Mouse (Mus musculus): ENCODE measurements at regions not wholly inside any gene's neighbourhood (a gene's known extent, or its start where the extent isn't known, plus 50 kb on each side); places are given as distances from the start of the nearest gene placed in this dataset.

DNA sequence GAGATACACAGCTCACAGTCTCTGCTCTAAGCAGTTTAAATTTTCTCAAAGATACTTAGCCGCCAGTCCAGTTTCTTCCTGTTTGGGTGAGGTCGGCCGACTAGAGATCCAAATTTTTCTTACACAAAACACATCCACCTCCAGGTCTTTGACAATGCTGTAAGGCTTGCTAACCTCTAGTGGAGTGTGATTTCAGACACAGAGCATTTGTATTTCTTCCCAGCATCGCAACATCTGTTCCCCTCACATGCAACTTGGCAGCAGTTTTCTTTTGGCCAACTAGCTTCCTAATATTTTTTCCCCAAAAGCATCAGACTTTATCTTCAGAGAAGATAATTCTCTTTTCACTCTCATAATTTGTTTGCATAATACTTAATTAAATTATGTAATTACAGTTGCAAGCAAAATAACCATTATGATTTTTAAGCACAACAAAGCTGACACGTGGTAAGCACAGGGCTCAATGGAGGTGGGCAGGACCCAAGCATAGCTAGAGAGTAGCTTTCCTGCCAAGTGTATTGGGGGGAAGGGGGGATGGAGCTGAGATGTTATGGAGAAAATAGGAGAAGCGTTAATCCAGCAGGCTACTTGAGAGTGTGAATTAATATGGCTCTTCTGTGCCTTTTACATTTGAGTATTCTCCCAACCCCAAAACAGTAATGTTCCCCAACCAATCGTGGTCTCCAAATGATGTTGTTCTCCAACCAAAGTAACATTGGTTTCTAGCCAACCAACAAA is 276.9 kb downstream of the Cbln4 start:
- Histone ChIP-seq H3K4me2 (replicated peaks) (no peak overlapping the region), H3K4me3 (no peak overlapping the region), H3K9ac (no peak overlapping the region), H3K27ac (no peak overlapping the region), H3K27me3 (no peaks in the 10 kb centered on the region), H3K9me3 (no peaks in the 10 kb centered on the region), H3K36me3 (no peaks in the 10 kb centered on the region), H3K4me1 (peaks cover 8% of the 10 kb centered on the region)
- no peak for ATAC-seq (ENCODE audit: low FRiP score, low read depth)
- WGBS, result 78% methylated on average over 7 of the region's 7 CpGs

DNA sequence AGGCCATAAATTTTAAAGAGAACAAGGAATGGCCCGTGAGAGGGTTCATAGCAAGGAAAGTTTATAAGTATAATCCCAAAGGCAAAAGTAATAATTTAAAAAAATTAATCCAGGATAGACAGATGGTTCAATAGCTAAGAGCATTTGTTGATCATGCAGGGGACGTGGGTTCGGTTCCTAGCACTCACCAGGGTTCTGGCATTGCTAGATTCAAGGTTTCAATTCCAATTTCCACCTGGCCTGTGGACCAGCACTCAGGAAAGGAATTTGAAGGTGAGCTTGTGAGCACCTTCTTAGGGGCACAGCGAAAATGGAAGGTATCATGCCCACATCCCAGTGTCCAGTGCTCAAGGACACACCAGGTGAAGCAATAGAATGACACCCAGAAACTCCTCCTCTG is 278.2 kb downstream of the Cbln4 start:
- no peak overlapping the region for H3K4me2 ChIP-seq (replicated peaks)
- H3K9me3 ChIP-seq, result no peaks in the 10 kb centered on the region
- 75% methylated on average over 4 of the region's 4 CpGs for WGBS
- H3K36me3 ChIP-seq, result no peaks in the 10 kb centered on the region
- H3K27ac ChIP-seq, result no peak overlapping the region
- H3K4me1 ChIP-seq, result peaks cover 7% of the 10 kb centered on the region; the same call in 1 of the 2 replicates
- ATAC-seq (ENCODE audit: low FRiP score, low read depth), result no peak
- H3K9ac ChIP-seq, result no peak overlapping the region
- H3K27me3 ChIP-seq, result no peaks in the 10 kb centered on the region
- no peak overlapping the region for H3K4me3 ChIP-seq

- no peak overlapping the region for H3K9ac ChIP-seq
- no peak overlapping the region for H3K4me2 ChIP-seq (replicated peaks)
- H3K27me3 ChIP-seq, result no peaks in the 10 kb centered on the region
- H3K4me1 ChIP-seq, result no peaks in the 10 kb centered on the region
- no peaks in the 10 kb centered on the region for H3K36me3 ChIP-seq
- no peak overlapping the region for H3K27ac ChIP-seq
- 76% methylated on average over 9 of the region's 9 CpGs for WGBS
- no peak for ATAC-seq (ENCODE audit: low FRiP score, low read depth)
- no peaks in the 10 kb centered on the region for H3K9me3 ChIP-seq
- H3K4me3 ChIP-seq, result no peak overlapping the region
These were observed 289.8 kb downstream of the Cbln4 start for GRCm38 (mm10) chr2:171753502-171753901.

GRCm38 (mm10) chr2:171747162-171747561 is 296.1 kb downstream of the Cbln4 start:
- H3K9ac ChIP-seq, result no peak overlapping the region
- ATAC-seq (ENCODE audit: low FRiP score, low read depth), result no peak

GRCm38 (mm10) chr2:171743111-171743510 is 300.2 kb downstream of the Cbln4 start:
- no peak overlapping the region for H3K4me3 ChIP-seq
- no peaks in the 10 kb centered on the region for H3K27me3 ChIP-seq
- peaks cover 25% of the 10 kb centered on the region for H3K4me1 ChIP-seq
- peaks cover 5% of the 10 kb centered on the region; the same call in 1 of the 2 replicates for H3K9me3 ChIP-seq
- no peaks in the 10 kb centered on the region for H3K36me3 ChIP-seq
- H3K27ac ChIP-seq, result no peak overlapping the region
- WGBS, result 5% methylated on average over 2 of the region's 2 CpGs
- H3K9ac ChIP-seq, result no peak overlapping the region
- ATAC-seq (ENCODE audit: low FRiP score, low read depth), result peak; percentile 86; the same call in 1 of the 2 replicates
- no peak overlapping the region for H3K4me2 ChIP-seq (replicated peaks)

More at GRCm38 (mm10) chr2:171747162-171747561, 296.1 kb downstream of the Cbln4 start:
- 58% methylated on average over 1 of the region's 1 CpGs for WGBS
- H3K27ac ChIP-seq, result no peak overlapping the region
- peaks cover 5% of the 10 kb centered on the region; the same call in 1 of the 2 replicates for H3K9me3 ChIP-seq
- no peak overlapping the region for H3K4me2 ChIP-seq (replicated peaks)
- H3K27me3 ChIP-seq, result no peaks in the 10 kb centered on the region
- H3K4me3 ChIP-seq, result no peak overlapping the region
- H3K36me3 ChIP-seq, result no peaks in the 10 kb centered on the region
- peaks cover 7% of the 10 kb centered on the region for H3K4me1 ChIP-seq

GRCm38 (mm10) chr2:171742706-171743105 is 300.6 kb downstream of the Cbln4 start:
- Histone ChIP-seq H3K9ac (no peak overlapping the region), H3K36me3 (no peaks in the 10 kb centered on the region), H3K27ac (no peak overlapping the region), H3K4me1 (peaks cover 29% of the 10 kb centered on the region), H3K4me2 (replicated peaks) (no peak overlapping the region), H3K4me3 (no peak overlapping the region), H3K27me3 (peaks cover 2% of the 10 kb centered on the region), H3K9me3 (peaks cover 5% of the 10 kb centered on the region; the same call in 1 of the 2 replicates)
- WGBS, result 49% methylated on average over 11 of the region's 11 CpGs
- peak; percentile 49; the same call in 1 of the 2 replicates for ATAC-seq (ENCODE audit: low FRiP score, low read depth)

GRCm38 (mm10) chr2:171737761-171738160 is 305.5 kb downstream of the Cbln4 start:
- Histone ChIP-seq H3K27me3 (peaks cover 21% of the 10 kb centered on the region), H3K9ac (no peak overlapping the region), H3K4me2 (replicated peaks) (no peak overlapping the region), H3K27ac (no peak overlapping the region), H3K9me3 (no peaks in the 10 kb centered on the region; the same call in 1 of the 2 replicates), H3K4me1 (peaks cover 53% of the 10 kb centered on the region), H3K4me3 (no peak overlapping the region), H3K36me3 (no peaks in the 10 kb centered on the region)
- 78% methylated on average over 8 of the region's 8 CpGs for WGBS
- no peak for ATAC-seq (ENCODE audit: low FRiP score, low read depth)

- Histone ChIP-seq H3K4me3 (peak overlapping the region; percentile 16), H3K9me3 (no peaks in the 10 kb centered on the region; the same call in 1 of the 2 replicates), H3K27me3 (peaks cover 29% of the 10 kb centered on the region), H3K4me1 (peaks cover 28% of the 10 kb centered on the region), H3K9ac (no peak overlapping the region), H3K36me3 (no peaks in the 10 kb centered on the region), H3K27ac (no peak overlapping the region), H3K4me2 (replicated peaks) (peak overlapping the region; percentile 51)
- 8% methylated on average over 14 of the region's 14 CpGs for WGBS
- ATAC-seq (ENCODE audit: low FRiP score, low read depth), result peak; percentile 70
These were observed 308.2 kb downstream of the Cbln4 start for GRCm38 (mm10) chr2:171735061-171735490.

DNA sequence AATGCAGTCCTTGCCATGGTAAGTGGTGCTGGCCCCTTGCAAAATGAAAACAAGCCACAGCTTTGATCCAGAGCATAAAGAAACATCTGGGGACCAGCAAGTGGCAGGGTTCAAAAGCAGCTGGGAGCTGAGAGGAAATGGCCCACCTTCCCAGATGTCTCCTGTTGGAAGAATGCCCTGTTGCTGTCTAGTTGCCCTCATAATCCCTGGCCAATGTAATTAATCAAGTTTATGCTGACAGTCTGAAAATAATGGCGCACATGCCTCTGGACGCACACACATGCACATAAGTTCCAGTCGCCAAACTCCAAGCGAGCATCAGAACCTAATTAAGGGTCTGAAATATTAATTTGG is 308.7 kb downstream of the Cbln4 start:
- peak overlapping the region; percentile 51 for H3K4me2 ChIP-seq (replicated peaks)
- no peak overlapping the region for H3K9ac ChIP-seq
- H3K9me3 ChIP-seq, result no peaks in the 10 kb centered on the region; the same call in 1 of the 2 replicates
- no peak overlapping the region for H3K27ac ChIP-seq
- peaks cover 29% of the 10 kb centered on the region for H3K27me3 ChIP-seq
- 11% methylated on average over 4 of the region's 4 CpGs for WGBS
- ATAC-seq (ENCODE audit: low FRiP score, low read depth), result peak; percentile 62; the same call in 1 of the 2 replicates
- no peaks in the 10 kb centered on the region for H3K36me3 ChIP-seq
- H3K4me1 ChIP-seq, result peaks cover 28% of the 10 kb centered on the region
- H3K4me3 ChIP-seq, result no peak overlapping the region

- H3K36me3 ChIP-seq, result no peaks in the 10 kb centered on the region
- no peak overlapping the region for H3K9ac ChIP-seq
- no peak overlapping the region; the same call in 1 of the 2 replicates for H3K27ac ChIP-seq
- WGBS, result 31% methylated on average over 14 of the region's 14 CpGs
- H3K4me2 ChIP-seq (replicated peaks), result peak overlapping the region; percentile 51
- H3K4me1 ChIP-seq, result peaks cover 28% of the 10 kb centered on the region
- no peak for ATAC-seq (ENCODE audit: low FRiP score, low read depth)
- no peak overlapping the region for H3K4me3 ChIP-seq
- H3K9me3 ChIP-seq, result no peaks in the 10 kb centered on the region; the same call in 1 of the 2 replicates
- H3K27me3 ChIP-seq, result peaks cover 29% of the 10 kb centered on the region
These were observed 309.2 kb downstream of the Cbln4 start for GRCm38 (mm10) chr2:171733965-171734633.

GRCm38 (mm10) chr2:171719269-171719668 is 324.0 kb downstream of the Cbln4 start:
- Histone ChIP-seq H3K4me2 (replicated peaks) (no peak overlapping the region), H3K36me3 (no peaks in the 10 kb centered on the region), H3K4me3 (no peak overlapping the region), H3K9me3 (no peaks in the 10 kb centered on the region), H3K4me1 (0 out of 2 replicates have a peak, but pooled peaks cover 3% of the 10 kb centered on the region), H3K27ac (no peak overlapping the region), H3K9ac (no peak overlapping the region), H3K27me3 (no peaks in the 10 kb centered on the region)
- ATAC-seq (ENCODE audit: low FRiP score, low read depth), result no peak
- WGBS, result 64% methylated on average over 5 of the region's 5 CpGs

DNA sequence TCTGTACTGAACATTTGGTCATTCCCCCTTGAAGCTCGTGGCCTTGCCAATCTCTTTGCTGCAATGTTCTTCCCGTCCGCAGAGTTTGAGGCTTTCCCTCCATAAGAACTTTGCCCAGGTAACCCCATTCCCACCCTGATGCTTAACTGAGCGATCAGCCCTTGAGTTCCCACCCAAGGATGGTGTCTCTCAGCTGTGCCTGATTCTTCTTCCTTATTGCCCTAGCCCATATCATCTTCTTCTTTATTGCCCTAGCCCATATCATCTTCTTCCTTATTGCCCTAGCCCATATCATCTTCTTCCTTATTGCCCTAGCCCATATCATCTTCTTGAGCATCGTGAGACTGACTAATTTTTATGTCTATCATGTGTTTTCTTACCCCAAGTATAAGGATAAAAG is 324.4 kb downstream of the Cbln4 start:
- no peak overlapping the region for H3K27ac ChIP-seq
- no peak overlapping the region for H3K4me3 ChIP-seq
- WGBS, result 96% methylated on average over 5 of the region's 5 CpGs
- no peak for ATAC-seq (ENCODE audit: low FRiP score, low read depth)
- no peaks in the 10 kb centered on the region for H3K27me3 ChIP-seq
- H3K4me2 ChIP-seq (replicated peaks), result no peak overlapping the region
- no peaks in the 10 kb centered on the region for H3K36me3 ChIP-seq
- H3K4me1 ChIP-seq, result 0 out of 2 replicates have a peak, but pooled peaks cover 3% of the 10 kb centered on the region
- H3K9me3 ChIP-seq, result no peaks in the 10 kb centered on the region
- H3K9ac ChIP-seq, result no peak overlapping the region

All from limb, embryonic 13.5 days (tissue).